Mouse (Mus musculus) cortical plate, adult 2 months (tissue): Measurements from ENCODE around the gene Tnxb.
"Not testable (repeated sequence)": the region's sequence is repeated elsewhere in the genome, so short reads cannot be mapped to it uniquely, and the experiment has no call there.

Experiments used
- CTCF ChIP-seq: fragments of 200-500 bp; IDR thresholded peaks from 2 replicates; pipeline ENCODE4 v1.5.1; 2011; ENCODE audit warnings: mild to moderate bottlenecking, control low read depth, low read length; ENCODE audit not compliant: insufficient read depth; ENCODE audit errors: extremely low read depth
- POLR2A ChIP-seq: fragments of 200-500 bp; IDR thresholded peaks from 2 replicates; pipeline ENCODE4 v1.6.1; 2011; ENCODE audit warnings: mild to moderate bottlenecking, low read length, control low read depth; ENCODE audit not compliant: insufficient read depth; ENCODE audit errors: extremely low read depth

GRCm38 (mm10) chr17:34739708-34740107, 69.4 kb downstream of the Tnxb start:
- TF ChIP-seq POLR2A, CTCF: not testable (repeated sequence)
